Mouse (Mus musculus): Measurements from ENCODE around the gene Rita1.

Gene Rita1

DNA sequence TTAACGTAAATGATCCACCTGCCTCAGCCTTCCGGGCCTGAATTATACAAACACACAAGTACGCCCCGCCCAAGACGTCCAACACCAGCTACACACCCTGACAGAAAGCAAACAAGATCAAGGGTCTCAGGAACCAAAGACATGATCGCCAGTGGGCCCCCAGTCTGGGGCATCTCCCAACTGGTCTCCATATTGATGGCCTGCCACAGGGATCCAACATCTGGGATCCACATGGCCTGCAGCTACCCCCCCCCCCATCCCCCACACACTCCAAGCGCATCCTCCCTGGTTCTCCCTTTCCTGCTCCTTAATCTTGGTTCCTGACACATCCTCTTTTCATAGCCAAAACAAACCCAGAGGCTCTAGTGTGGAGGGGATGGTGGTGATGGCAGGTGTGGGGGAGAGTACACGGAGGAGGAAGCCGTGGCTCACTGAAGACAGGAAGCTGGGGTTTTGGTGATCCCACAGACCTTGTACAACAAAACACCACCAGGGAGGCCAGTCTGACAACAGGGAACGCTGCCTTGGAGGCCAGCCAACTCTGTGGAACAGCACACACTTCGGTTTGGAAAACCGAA is 33.8 kb downstream of the Rita1 start:
- DNase-seq (ENCODE audit: low read depth, low spot score), result peak; percentile 57
- H3K36me3 ChIP-seq (ENCODE audit: control insufficient read depth, insufficient read depth, low read length, poor library complexity, severe bottlenecking), result no peaks in the 10 kb centered on the region
- no peaks in the 10 kb centered on the region for H3K27me3 ChIP-seq (ENCODE audit: control insufficient read depth, insufficient read depth, low read length, poor library complexity, severe bottlenecking)

DNA sequence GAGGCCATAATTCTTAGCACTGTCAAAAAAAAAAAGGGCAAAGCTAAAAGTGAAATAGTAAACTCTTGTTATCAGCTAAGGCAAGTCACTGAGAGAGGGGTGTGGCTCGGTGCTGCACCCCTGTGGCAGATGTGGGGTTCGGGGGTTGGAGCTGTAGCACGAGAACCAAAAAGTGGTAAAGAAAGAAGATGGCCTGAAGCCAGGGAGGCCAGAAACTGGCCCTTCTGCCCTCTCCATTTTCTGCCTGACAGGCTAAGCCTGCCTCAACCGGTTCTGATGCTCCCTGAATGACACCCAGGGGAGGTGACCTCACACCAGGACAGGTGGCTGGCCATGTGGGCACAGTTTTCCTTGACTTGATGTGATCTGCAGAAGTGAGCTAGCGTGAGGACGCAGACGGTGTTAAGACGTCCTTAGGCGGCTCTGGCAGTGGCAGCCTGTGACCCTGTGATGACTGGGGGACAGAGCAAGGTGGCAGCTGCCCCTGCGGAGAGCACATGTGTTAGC is 34.4 kb downstream of the Rita1 start:
- peak; percentile 56 for DNase-seq (ENCODE audit: low read depth, low spot score)
- H3K27me3 ChIP-seq (ENCODE audit: control insufficient read depth, insufficient read depth, low read length, poor library complexity, severe bottlenecking), result no peaks in the 10 kb centered on the region
- H3K36me3 ChIP-seq (ENCODE audit: control insufficient read depth, insufficient read depth, low read length, poor library complexity, severe bottlenecking), result no peaks in the 10 kb centered on the region

DNA sequence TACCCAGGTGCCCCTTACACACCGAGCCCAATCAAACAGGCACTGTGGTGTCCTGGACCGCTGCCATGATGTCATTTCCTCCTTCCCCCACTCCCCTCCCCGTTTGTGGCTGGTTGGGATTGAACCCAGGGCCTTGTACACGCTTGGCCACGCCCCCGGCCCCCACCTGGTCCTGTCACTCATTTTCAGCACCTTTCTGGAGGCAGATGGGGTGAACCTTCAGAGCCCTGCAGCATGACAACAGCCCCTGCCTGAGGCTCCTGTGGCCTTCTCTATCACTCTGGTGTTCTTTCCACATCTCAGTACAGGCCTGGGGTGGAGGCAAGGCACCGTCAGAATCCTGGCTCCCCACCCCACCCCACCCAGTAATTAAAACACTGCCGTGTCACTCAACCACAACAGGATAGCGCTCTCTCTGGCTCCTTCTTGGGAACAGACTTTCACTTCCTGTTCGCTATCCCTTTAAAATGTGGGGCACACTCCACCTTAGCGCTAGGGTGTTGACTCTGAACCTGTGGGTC is 35.5 kb downstream of the Rita1 start:
- Histone ChIP-seq H3K27me3 (ENCODE audit: control insufficient read depth, insufficient read depth, low read length, poor library complexity, severe bottlenecking) (no peaks in the 10 kb centered on the region), H3K36me3 (ENCODE audit: control insufficient read depth, insufficient read depth, low read length, poor library complexity, severe bottlenecking) (no peaks in the 10 kb centered on the region)
- DNase-seq (ENCODE audit: low read depth, low spot score), result peak; percentile 52

DNA sequence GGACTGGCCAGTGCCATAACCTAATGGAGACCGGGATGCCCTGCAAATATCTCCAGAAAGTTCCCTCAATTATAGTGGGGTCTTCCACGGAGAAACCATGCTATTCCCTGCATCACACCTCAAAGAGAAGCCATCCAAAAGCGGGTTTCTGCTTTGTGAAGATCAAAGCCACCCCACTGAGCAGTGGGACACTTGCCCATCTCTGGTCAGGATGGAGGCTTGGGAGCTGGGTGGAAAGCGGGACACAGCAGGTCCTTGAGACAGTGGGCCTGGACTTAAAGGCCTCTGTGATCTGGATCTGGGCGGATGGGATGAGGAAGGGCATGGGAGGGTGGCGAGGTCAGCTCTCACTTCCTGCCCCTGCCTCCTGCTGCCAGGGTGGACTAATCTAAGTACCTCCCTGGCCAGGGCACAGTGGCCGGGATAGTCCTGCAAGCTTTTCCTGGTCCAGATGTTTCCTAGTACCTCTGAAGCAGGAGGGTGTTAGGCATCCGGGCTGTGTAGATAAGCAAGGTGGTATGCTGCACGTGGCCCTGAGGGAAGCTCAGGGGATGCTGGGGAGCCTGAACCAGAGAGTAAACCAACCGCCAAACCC is 37.8 kb downstream of the Rita1 start:
- Histone ChIP-seq H3K36me3 (ENCODE audit: control insufficient read depth, insufficient read depth, low read length, poor library complexity, severe bottlenecking) (no peaks in the 10 kb centered on the region), H3K27me3 (ENCODE audit: control insufficient read depth, insufficient read depth, low read length, poor library complexity, severe bottlenecking) (no peaks in the 10 kb centered on the region)
- no peak for DNase-seq (ENCODE audit: low read depth, low spot score)

DNA sequence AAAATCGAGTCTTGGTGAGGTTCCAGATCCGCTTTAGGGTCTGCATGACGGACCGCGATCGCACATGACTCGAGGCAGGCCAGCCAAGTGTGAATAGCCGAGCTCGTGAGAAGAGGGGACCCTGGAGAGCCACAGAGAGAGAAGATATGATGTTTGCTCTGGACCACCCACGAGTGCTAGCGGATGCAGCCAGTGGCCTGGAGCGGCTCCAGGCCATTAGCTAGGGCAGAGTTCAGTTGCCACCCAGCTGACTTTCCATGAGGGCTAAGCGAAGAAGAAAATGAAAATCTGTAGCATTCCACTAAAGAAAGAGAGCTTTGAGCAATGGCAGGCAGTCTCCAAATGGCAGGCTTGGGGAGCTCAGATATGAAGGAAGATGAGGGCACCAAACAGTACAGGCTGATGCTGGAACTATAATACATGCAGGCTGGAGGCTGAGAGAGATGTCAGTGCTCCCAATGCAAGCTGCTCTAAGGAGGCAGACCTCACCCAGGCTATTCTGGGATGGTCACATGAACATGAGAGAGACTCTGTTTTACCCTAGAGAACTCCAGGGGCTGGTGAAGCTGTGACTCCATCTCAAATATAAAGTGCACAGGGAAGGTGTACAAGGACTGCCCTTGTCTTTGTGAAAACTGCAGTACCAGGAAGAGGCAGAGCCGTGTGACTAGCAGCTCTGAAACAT is 41.2 kb downstream of the Rita1 start:
- 0 out of 2 replicates have a peak, but pooled peaks cover 2% of the 10 kb centered on the region for H3K36me3 ChIP-seq (ENCODE audit: control insufficient read depth, insufficient read depth, low read length, poor library complexity, severe bottlenecking)

DNA sequence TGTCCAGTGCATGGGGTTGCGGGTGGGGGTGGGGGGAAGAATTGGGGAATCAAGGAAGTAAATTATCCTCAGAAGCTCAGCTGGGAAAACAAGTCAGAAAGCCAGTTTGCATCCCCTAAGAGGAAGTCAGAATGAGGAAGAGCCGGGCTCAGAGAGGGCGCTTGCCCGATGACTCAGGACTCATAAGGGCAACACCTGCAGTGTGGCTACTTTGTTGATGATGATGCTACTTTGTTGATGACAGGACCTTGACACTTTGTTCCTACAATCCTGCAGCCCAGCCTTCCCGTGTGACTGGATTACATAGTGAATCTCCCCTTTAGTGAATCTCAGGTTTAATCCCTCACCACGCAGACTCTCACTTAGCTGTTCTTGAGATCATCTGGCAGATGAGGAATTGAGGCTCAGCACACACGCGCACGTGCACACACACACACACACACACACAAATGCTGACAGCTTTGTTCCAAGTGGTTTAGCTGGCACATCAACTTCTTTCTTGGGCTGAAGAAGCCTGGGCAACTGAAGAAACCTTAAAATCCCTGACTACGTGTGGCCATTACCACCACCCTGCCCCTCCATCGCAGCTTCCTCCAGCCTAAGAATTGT is 42.0 kb downstream of the Rita1 start:
- peak; percentile 38 for DNase-seq (ENCODE audit: low read depth, low spot score)
- H3K36me3 ChIP-seq (ENCODE audit: control insufficient read depth, insufficient read depth, low read length, poor library complexity, severe bottlenecking), result 0 out of 2 replicates have a peak, but pooled peaks cover 2% of the 10 kb centered on the region
- H3K27me3 ChIP-seq (ENCODE audit: control insufficient read depth, insufficient read depth, low read length, poor library complexity, severe bottlenecking), result no peaks in the 10 kb centered on the region

More for the DNA sequence above, 41.2 kb downstream of the Rita1 start:
- no peaks in the 10 kb centered on the region for H3K27me3 ChIP-seq (ENCODE audit: control insufficient read depth, insufficient read depth, low read length, poor library complexity, severe bottlenecking)
- no peak for DNase-seq (ENCODE audit: low read depth, low spot score)

DNA sequence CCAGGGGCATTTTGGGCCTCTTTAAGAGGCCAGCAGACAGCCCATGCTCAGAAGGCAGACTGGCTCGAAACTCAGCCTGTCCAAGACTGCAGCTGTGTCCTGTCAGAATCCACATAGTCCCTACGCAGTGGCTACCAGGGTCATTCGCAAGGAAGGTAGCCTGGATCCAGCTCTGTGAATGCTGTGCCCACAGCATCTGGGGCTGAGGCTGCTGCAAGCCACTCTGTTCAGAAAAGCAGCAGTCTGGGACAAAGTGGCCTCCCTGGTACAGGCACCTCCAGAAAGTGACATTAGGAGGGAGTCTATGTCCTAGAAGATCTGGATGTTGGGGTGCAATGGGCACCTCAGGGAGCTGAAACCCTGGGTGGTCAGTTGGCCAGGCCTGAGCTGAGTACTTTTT is 42.6 kb downstream of the Rita1 start:
- H3K27me3 ChIP-seq (ENCODE audit: control insufficient read depth, insufficient read depth, low read length, poor library complexity, severe bottlenecking), result no peaks in the 10 kb centered on the region
- 0 out of 2 replicates have a peak, but pooled peaks cover 2% of the 10 kb centered on the region for H3K36me3 ChIP-seq (ENCODE audit: control insufficient read depth, insufficient read depth, low read length, poor library complexity, severe bottlenecking)
- no peak for DNase-seq (ENCODE audit: low read depth, low spot score)

DNA sequence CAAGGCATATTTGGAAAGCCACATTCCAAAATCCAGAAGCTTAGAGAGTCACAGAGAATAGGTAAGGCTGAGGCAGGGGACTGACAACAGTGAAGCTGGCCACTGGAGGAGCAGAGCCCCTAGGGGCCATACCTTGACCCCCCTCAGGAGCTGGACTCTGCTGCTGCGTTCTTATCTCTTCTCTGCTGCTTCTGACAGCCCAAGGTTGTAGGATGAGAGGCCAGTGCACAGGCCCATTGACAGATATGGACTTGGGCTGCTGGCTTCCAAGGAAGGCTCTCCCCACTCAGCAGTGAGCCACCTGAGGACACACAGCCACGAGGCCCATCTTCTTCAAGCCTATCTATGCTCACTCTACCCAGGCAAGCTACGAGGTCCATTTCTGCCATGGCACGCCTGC is 43.4 kb downstream of the Rita1 start:
- DNase-seq (ENCODE audit: low read depth, low spot score), result no peak
- no peaks in the 10 kb centered on the region for H3K27me3 ChIP-seq (ENCODE audit: control insufficient read depth, insufficient read depth, low read length, poor library complexity, severe bottlenecking)
- 0 out of 2 replicates have a peak, but pooled peaks cover 2% of the 10 kb centered on the region for H3K36me3 ChIP-seq (ENCODE audit: control insufficient read depth, insufficient read depth, low read length, poor library complexity, severe bottlenecking)

DNA sequence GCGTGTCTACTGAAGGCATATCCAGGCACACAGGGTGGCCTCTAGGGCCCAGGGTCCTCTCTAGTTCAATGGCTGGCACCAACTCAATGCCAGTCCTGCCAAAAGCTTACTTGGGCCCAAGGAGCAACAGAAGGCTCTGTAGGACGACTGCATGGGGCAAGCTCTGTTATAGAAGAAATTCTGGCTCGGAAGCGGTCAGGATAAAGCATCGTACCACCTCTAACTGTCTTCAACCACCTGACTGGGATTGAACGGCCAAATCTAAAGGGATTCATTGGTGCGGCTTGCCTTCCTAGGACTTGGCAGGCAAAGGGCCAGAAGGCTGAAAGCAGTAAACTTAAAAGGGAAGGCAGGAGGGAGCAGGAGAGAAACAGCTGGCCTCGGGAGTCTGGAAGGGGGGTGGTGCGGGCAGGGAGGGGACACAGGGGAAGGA is 44.0 kb downstream of the Rita1 start:
- DNase-seq (ENCODE audit: low read depth, low spot score), result no peak
- 0 out of 2 replicates have a peak, but pooled peaks cover 2% of the 10 kb centered on the region for H3K36me3 ChIP-seq (ENCODE audit: control insufficient read depth, insufficient read depth, low read length, poor library complexity, severe bottlenecking)
- no peaks in the 10 kb centered on the region for H3K27me3 ChIP-seq (ENCODE audit: control insufficient read depth, insufficient read depth, low read length, poor library complexity, severe bottlenecking)

DNA sequence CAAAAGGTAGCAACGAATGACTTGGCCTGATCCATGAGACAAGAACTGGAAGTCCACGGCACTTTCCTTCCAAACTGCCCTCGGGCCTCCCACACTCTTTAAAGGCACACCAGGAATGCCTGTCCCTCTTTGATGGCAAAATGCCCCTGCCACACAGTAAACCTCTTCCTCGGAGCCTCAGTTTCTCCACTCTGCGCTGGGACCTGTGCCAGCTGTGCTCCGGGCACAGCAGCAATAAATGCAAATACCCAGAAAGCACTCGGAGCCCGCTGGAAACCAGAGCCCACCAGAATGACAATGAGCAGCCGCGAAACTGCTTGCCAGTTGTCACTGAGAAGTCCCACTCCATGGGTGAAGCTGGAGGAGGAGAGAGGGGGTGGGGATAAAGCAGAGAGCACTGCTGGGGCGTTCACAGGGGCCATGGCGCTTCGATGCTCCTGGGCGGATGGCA is 44.6 kb downstream of the Rita1 start:
- no peak for DNase-seq (ENCODE audit: low read depth, low spot score)
- H3K27me3 ChIP-seq (ENCODE audit: control insufficient read depth, insufficient read depth, low read length, poor library complexity, severe bottlenecking), result no peaks in the 10 kb centered on the region

DNA sequence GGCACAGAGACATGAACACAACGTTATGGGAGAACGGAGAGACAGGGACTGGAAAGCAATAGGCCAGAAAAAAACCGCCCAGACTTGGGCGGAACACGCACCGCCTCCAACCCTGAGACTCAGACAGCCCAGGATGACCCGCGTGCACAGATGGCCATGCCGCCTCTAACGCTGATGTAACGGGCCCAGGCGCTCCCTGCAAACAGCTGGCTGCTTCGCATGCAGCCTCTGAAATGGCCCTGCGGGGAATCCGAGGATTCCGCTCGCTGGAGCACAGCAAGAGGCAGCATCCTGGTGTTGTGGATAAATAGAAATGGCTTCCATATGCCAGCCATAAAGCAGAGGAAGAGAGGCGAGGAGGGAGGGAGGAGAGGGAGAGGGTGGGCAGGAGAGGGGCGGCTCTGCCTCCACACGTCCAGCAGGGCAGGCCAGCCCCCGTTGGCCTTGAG is 45.1 kb downstream of the Rita1 start:
- no peaks in the 10 kb centered on the region for H3K27me3 ChIP-seq (ENCODE audit: control insufficient read depth, insufficient read depth, low read length, poor library complexity, severe bottlenecking)
- no peak for DNase-seq (ENCODE audit: low read depth, low spot score)
- 0 out of 2 replicates have a peak, but pooled peaks cover 2% of the 10 kb centered on the region for H3K36me3 ChIP-seq (ENCODE audit: control insufficient read depth, insufficient read depth, low read length, poor library complexity, severe bottlenecking)

More for the DNA sequence above, 44.6 kb downstream of the Rita1 start:
- H3K36me3 ChIP-seq (ENCODE audit: control insufficient read depth, insufficient read depth, low read length, poor library complexity, severe bottlenecking), result 0 out of 2 replicates have a peak, but pooled peaks cover 2% of the 10 kb centered on the region

DNA sequence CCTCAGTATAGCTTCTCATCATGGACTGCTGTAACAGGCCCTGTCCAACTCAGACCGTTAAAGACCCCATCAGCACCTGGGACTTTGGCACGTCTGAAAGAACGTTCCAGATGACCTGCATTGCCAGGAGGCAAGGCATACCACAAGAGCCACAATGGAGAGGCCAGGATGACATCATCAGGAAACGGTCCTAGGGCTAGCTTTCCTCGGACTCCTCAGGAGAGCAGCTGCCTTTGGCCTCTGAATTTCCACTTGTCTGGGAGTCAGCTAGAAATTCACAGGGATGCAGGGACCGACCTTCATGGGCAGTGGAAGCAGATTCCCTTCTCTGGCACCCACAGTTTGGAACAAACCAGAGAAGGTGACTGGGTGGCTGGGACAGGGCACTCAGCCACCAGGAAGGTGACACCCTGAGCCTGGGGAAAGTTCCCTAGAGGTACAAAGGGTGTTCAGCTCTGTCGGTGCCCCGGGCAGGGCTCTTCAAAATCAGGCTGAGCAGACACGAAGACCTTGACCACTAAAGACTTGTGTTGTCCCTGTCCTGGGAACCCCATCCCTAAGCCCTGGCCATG is 45.6 kb downstream of the Rita1 start:
- 0 out of 2 replicates have a peak, but pooled peaks cover 2% of the 10 kb centered on the region for H3K36me3 ChIP-seq (ENCODE audit: control insufficient read depth, insufficient read depth, low read length, poor library complexity, severe bottlenecking)
- H3K27me3 ChIP-seq (ENCODE audit: control insufficient read depth, insufficient read depth, low read length, poor library complexity, severe bottlenecking), result no peaks in the 10 kb centered on the region
- no peak for DNase-seq (ENCODE audit: low read depth, low spot score)

DNA sequence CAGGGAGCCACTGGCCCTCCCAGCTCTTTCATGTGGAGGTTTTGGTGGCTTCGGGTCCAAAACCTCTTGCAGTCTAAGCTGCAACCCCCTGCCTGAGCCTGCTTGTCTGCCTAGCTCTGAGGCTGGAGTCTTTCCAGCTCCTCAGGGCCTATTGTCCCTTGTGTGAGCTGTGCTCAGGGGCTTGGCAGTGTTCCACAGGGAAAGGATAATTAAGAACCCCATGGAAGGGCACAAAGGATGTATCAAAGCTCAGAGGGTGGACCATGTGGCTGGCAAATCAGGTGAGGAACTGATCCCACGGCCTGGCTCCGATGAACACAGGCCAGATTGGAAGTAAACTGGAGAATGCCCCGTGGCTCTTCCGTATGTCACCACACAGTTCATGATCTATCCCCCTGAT is 46.3 kb downstream of the Rita1 start:
- H3K36me3 ChIP-seq (ENCODE audit: control insufficient read depth, insufficient read depth, low read length, poor library complexity, severe bottlenecking), result 0 out of 2 replicates have a peak, but pooled peaks cover 2% of the 10 kb centered on the region
- no peak for DNase-seq (ENCODE audit: low read depth, low spot score)
- no peaks in the 10 kb centered on the region for H3K27me3 ChIP-seq (ENCODE audit: control insufficient read depth, insufficient read depth, low read length, poor library complexity, severe bottlenecking)

Data from splenic B cell, adult 2 months (primary cell).